Mouse (Mus musculus): ENCODE measurements around the gene Frem3.

Gene Frem3

GRCm38 (mm10) chr8:80710670-80711400 lies 100.0 kb downstream of the Frem3 start:
- no peak for DNase-seq (ENCODE audit: low spot score)

- no peak for DNase-seq (ENCODE audit: low spot score)
Measured at GRCm38 (mm10) chr8:80714461-80714860, 103.6 kb downstream of the Frem3 start.

- DNase-seq (ENCODE audit: low spot score), result no peak
Measured at GRCm38 (mm10) chr8:80732326-80732725, 121.4 kb downstream of the Frem3 start.

- peak; percentile 12 for DNase-seq (ENCODE audit: low spot score)
Measured at GRCm38 (mm10) chr8:80738046-80738387, 127.1 kb downstream of the Frem3 start.

- DNase-seq (ENCODE audit: low spot score), result no peak
Measured at GRCm38 (mm10) chr8:80738388-80739154, 127.7 kb downstream of the Frem3 start.

GRCm38 (mm10) chr8:80739155-80739924 lies 128.5 kb downstream of the Frem3 start, which contains the start of gene Smarca5:
Gene Smarca5 (minus strand): TSS chr8:80739497.
- DNase-seq (ENCODE audit: low spot score), result peak; percentile 78

- DNase-seq (ENCODE audit: low spot score), result no peak
Measured at GRCm38 (mm10) chr8:80739932-80740331, 129.1 kb downstream of the Frem3 start.
